Mouse (Mus musculus) lung, postnatal 4 days (tissue): ENCODE data around the gene 1700001L19Rik.
"Not testable (repeated sequence)": the region's sequence is repeated elsewhere in the genome, so short reads cannot be mapped to it uniquely, and the experiment has no call there.

Experiments
- DNase-seq, 2 experiments: peaks; one replicate each; pipeline ENCODE4 v3.0.0; 2021

1700001L19Rik gene

DNA sequence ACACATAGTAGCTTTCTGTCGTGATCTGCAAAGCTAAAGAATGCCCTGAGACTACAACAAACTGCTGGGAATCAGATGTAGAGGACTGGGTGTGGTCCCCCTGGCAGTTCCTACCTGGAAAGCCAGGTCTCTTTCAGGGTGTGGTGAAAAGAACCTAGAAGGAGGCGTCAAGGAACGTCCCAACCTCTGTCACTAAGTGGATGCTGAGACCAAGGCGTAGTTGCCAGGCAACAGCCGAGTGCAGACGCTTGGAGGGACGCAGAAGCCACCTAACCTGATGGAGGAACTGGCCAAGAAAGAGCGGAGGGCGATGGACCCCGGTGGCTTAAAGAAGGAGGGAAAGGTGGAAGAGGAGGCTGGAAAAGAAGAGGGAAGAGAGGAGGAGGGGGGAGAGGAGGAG lies at the start of gene 1700001L19Rik:
1700001L19Rik (plus strand) TSS at position 223 of the 400 bp plus-strand sequence.
- no peak for DNase-seq

GRCm38 (mm10) chr13:68553391-68553790 lies 43.8 kb upstream of the 1700001L19Rik start:
- not testable (repeated sequence) for DNase-seq

GRCm38 (mm10) chr13:68568110-68568509 lies 29.1 kb upstream of the 1700001L19Rik start:
- DNase-seq: no peak

DNA sequence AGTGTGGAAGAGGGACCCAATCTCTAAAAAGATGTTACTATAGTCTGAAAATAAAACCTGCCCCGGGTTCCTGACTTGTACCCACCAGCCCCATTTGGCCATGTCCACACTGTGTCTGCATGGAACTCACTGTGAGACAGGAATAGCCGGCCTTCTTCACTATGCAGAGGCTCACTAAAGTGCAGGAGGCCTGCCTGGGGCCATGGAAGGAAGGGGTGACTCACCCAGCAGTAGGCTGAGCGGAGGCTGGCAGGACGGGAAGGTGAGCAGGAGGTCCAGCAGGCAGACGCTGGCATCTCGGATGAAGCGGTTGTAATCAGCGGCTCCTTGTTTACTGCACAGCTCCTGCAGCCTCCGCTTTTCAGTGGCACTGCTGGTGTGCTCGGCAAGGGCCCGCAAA lies 28.7 kb upstream of the 1700001L19Rik start:
- no peak for DNase-seq

GRCm38 (mm10) chr13:68569589-68570336 lies 27.5 kb upstream of the 1700001L19Rik start:
- DNase-seq: peak; percentile 46 to 71

DNA sequence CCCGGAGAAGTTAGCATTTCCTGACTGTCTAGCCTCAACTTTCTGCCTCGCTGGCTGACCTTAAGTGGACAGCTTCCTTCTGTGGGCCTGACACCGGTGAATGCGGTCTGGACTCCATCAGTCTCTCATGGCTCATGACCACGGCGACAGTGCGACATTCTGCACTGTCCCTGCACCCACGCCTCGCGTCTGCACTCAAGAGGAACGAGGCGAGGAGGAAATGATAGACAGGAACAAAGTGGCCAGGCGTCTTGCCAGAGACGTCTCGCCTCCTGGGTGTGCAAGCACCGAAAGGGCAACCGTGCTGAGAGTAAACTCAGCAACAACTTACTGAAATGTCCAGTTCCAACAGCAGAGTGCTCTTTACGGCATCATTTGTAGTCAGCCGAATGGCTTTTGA lies 25.0 kb upstream of the 1700001L19Rik start:
- peak in 1 of 2 experiments; percentile 53 for DNase-seq

- DNase-seq: peak; percentile 59 to 86
These were observed 24.0 kb upstream of the 1700001L19Rik start for GRCm38 (mm10) chr13:68572966-68573913.

GRCm38 (mm10) chr13:68574398-68574797 lies 22.8 kb upstream of the 1700001L19Rik start:
- no peak for DNase-seq

GRCm38 (mm10) chr13:68577945-68578344 lies 19.3 kb upstream of the 1700001L19Rik start:
- DNase-seq: peak; percentile 54 to 83

DNA sequence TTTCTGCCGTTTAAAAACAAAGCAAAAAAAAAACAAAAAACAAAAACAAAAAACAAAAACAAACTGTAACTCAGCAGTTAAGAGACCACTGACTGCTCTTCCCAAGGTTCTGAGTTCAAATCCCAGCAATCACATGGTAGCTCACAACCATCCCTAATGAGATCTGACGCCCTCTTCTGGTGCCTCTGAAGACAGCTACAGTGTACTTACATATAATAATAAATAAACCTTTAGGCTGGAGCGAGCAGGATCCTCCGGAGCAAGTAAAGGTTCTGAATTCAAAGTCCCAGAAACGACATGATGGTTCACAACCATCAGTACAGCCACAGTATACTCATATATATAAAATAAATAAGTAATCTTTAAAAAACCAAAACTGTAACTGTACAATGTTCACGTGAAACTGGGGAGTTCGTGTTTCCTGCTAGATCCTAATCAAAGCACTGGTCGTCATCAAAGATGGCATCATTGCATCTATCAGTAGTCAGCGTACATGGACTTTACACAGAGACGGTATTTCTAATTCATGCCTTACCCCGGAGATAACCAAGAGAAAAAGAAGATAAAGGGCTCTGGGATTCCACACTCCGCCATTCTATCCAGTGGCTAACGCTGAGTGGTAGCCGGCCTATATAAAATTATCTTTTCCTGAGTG lies 16.0 kb upstream of the 1700001L19Rik start:
- DNase-seq: no peak

DNA sequence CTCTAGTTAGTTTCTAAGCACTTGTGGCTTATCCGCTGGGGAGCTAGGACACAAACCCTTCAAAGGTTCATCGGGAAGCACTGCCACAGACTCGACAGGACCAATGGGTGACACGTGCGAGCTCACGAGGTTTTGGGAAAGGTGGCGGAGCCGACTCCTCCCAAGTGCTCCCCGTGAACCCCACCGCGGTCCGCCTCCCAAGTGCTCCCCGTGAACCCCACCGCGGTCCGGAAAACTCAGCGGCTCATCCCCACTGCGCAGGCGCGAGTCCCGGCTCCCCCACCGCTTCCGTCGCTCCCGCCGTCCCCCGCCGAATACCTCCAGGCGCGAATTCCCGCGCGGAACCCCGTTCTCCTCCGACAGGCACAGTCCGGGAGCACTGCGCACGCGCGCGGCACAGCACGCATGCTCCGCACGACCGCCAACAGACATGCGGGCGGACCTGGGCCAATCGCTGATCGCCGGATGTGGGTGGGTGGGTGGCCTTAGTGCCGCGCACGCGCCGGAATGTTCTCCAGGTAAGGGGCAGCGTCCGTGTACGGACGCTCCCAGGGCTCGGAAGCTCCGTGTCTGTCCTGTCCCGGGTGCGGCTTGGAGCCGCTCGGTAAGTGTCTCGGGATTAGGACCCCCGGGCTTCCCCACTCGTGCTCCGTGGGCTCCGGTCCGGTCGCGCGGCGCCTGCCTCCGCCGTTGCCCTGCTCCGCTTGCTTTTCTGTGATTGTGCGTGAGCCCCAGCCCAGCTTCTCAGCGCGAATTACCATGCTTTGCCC lies 15.3 kb upstream of the 1700001L19Rik start, which contains the start of the genes Mtrr and Fastkd3:
Mtrr (minus strand) TSS at position 403 of the 770 bp plus-strand sequence.
Fastkd3 (plus strand) TSS at position 488 of the 770 bp plus-strand sequence.
- peak; percentile 97 to 99 for DNase-seq

DNA sequence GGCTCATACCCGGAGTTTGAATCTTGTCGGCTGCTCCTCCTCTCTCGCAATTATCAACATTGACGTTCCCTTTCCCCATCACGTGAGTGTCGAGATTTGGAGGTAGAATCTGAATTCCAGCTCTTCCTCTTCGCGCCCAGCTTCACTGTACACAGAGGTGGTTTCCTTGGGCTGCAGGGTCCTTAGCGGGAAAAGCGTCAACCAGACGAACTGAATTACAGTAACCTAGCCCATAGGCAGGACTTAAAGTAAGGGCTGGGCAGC lies 14.8 kb upstream of the 1700001L19Rik start:
- no peak for DNase-seq

DNA sequence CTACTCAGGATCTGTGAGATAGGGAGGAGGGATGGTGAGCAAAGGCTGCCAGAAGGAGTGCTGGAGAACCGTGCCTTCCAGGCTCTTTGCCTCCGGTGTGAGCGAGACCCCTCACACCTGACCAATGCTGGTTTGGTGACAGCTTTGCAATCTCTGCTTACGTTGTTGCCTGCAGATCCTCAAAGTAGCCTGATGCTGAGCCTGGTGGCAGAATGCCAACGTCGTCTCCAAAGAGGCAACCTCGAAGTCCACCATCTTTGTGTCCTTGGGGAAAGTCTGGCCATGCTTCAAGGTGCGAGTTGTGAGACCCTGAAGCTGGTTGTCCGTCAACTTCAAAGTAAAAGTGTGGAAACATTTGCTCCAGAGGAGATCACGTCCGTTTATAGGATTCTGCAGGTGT lies 13.3 kb upstream of the 1700001L19Rik start:
- DNase-seq: no peak

DNA sequence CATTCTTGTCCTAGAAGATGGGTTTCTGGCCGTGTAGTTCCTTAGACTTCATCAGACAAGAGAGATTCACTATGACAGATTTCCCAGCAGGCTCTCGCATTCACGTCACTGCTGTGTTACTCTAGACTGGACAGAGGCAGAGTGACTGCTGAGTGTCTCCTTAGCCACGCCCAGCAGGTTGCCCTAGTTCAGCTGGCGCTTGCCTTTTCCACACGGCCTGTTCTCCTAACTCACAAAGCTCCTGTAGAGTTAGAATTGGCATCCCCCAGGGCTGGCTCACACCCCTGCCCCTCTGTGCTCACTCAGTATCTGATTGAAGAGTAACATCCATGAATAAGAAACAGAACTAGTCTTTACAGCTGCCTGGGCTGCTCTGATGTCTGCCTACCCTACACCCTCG lies 11.8 kb upstream of the 1700001L19Rik start:
- DNase-seq: no peak

DNA sequence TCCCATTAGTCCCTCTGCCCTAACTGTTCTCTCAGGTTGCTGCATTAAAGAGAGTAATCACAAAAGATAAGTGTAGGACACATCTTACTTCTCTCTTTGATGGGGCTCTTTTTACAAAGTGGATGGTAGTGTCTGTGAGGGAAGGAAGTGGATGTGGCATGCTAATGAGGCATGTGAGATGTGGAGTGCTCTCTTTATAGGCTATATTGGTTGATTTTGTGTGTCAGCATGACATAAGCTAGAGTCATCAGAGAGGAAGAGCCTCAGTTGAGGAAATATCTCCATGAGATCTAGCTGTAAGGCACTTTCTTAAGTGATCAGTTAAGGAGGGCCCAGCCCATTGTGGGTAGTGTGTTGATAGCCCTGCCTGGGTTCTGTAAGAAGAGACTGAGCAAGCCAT lies 8.9 kb upstream of the 1700001L19Rik start:
- DNase-seq: no peak

- DNase-seq: no peak
These were observed 3.4 kb upstream of the 1700001L19Rik start for GRCm38 (mm10) chr13:68593797-68594196.

DNA sequence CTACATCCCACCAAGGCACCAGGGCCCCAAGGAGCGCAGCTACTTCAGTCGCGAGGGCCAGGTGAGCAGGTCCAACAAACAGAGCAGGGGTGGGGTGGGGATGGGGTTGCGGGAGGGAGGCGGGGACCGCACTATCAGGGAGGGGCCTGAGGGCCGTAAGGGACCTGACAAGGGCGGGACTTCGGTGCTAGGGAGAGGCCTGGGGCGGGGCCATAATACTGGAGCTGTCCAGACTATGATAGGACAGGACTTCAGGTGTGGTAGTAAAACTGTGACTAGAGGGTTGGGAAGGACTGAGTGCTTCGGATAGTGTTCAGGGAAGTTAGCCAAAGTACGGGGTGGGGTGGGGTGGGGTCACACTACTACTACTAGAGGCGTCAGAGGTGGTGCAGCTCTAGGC lies 446 bp downstream of the 1700001L19Rik start:
- no peak for DNase-seq

GRCm38 (mm10) chr13:68598953-68599352 lies 1.7 kb downstream of the 1700001L19Rik start:
- no peak for DNase-seq

GRCm38 (mm10) chr13:68601184-68601583 lies 4.0 kb downstream of the 1700001L19Rik start:
- DNase-seq: peak; percentile 28 to 38

GRCm38 (mm10) chr13:68603085-68603484 lies 5.9 kb downstream of the 1700001L19Rik start:
- no peak for DNase-seq

- peak; percentile 49 to 70 for DNase-seq
These were observed 8.5 kb downstream of the 1700001L19Rik start for GRCm38 (mm10) chr13:68605689-68606126.
